Mouse (Mus musculus) lung, postnatal 0 days (tissue): ENCODE measurements at regions not wholly inside any gene's neighbourhood (a gene's known extent, or its start where the extent isn't known, plus 50 kb on each side); places are given as distances from the start of the nearest gene placed in this dataset.
A peak's percentile ranks its signal among the peaks of the same experiment; 100 is the strongest.

Source experiments
- CTCF ChIP-seq: IDR thresholded peaks from 2 replicates; pipeline ENCODE4 v1.5.1; 2016; ENCODE audit warnings: antibody characterized with exemption, mild to moderate bottlenecking
- EP300 ChIP-seq: IDR thresholded peaks from 2 replicates; pipeline ENCODE4 v1.6.1; 2016; ENCODE audit warnings: antibody characterized with exemption, mild to moderate bottlenecking, control low read depth

- TF ChIP-seq CTCF (no peak), EP300 (peak; percentile 98)
Measured at GRCm38 (mm10) chr6:37732385-37732784, 138.2 kb upstream of the Trim24 start.
